ENCODE assay signal across 9 mouse cellular contexts in the genomic region with DNA sequence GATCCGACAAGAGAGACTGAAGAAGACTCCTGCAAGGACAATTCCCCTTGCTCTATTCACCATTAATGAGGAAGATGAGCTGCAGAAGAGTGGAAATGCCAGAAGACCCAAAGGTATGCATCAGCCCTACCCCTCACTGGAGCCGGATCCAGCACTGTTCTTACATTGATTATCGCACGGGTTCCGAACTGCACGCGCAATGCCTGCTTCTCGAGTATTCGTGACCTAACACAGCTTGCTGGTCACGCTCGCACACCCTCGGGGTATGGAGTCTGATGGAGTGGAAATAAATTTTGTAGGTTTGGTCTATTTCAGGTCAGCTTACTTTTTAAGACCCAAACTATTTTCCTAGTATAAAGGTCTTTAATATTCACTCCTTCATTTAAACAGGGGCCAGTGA. TPM values are rescaled to one million over a fixed set of nuclear protein-coding genes. Genes with fewer than 3 reads are reported as not detected.
DNase-seq lines count a peak whose midpoint lies in the region; ATAC-seq and TF ChIP-seq lines count a peak whose summit lies in the region.
"Had no signal": no experiment of that assay in that cellular context is flagged by ENCODE, and none has a peak within 500 bp of the region (broad histone marks: within the 10 kb centered on the region; RNA-seq: fewer than 3 reads in every experiment).

No protein-coding gene starts in this region.

- H3K27me3 ChIP-seq in embryonic facial prominence, embryonic 15.5 days, result no peaks in the 10 kb centered on the region
- no peaks in the 10 kb centered on the region for H3K27me3 ChIP-seq in neural tube, embryonic 13.5 days
- H3K27me3 ChIP-seq in lung, postnatal 0 days (replicated peaks; ENCODE audit: insufficient read depth, low read length), result no peaks in the 10 kb centered on the region

- WGBS in embryonic facial prominence, embryonic 15.5 days, result 50% methylated on average over 12 of the region's 12 CpGs
- 55% methylated on average over 12 of the region's 12 CpGs for WGBS in neural tube, embryonic 13.5 days
- 71% methylated on average over 12 of the region's 12 CpGs for WGBS in lung, postnatal 0 days

- H3K4me1 ChIP-seq in embryonic facial prominence, embryonic 15.5 days, result peaks cover 26% of the 10 kb centered on the region
- peaks cover 20% of the 10 kb centered on the region for H3K4me1 ChIP-seq in neural tube, embryonic 13.5 days (replicated peaks)
- H3K4me1 ChIP-seq in lung, postnatal 0 days (ENCODE audit: insufficient read depth, low read depth, low read length), result peaks cover 2% of the 10 kb centered on the region; the same call in 1 of the 2 replicates

- H3K4me3 ChIP-seq in layer of hippocampus, adult 2 months, result peak overlapping the region; percentile 65
- no peak overlapping the region for H3K4me3 ChIP-seq in embryonic facial prominence, embryonic 15.5 days (replicated peaks)
- peak overlapping the region; percentile 30 for H3K4me3 ChIP-seq in neural tube, embryonic 13.5 days
- no peak overlapping the region for H3K4me3 ChIP-seq in lung, postnatal 0 days (ENCODE audit: low read depth, low read length)

- no peak overlapping the region for H3K9ac ChIP-seq in embryonic facial prominence, embryonic 15.5 days
- peak overlapping the region; percentile 31; the same call in 1 of the 2 replicates for H3K9ac ChIP-seq in neural tube, embryonic 13.5 days
- H3K9ac ChIP-seq in lung, postnatal 0 days (replicated peaks; ENCODE audit: low read depth), result no peak overlapping the region

- H3K27ac ChIP-seq in layer of hippocampus, adult 2 months, result peak overlapping the region; percentile 96
- 0 out of 2 replicates have a peak overlapping the region, but pooled peaks have one; percentile 77 for H3K27ac ChIP-seq in embryonic facial prominence, embryonic 15.5 days (replicated peaks)
- peak overlapping the region; percentile 50; the same call in 1 of the 2 replicates for H3K27ac ChIP-seq in neural tube, embryonic 13.5 days (replicated peaks)
- no peak overlapping the region for H3K27ac ChIP-seq in lung, postnatal 0 days (ENCODE audit: low read length)

- DNase-seq in layer of hippocampus, adult 2 months (ENCODE audit: low spot score in 2 of 2), result no peak
- no peak for DNase-seq in layer of hippocampus, adult 9-11 months
- peak; percentile 70 for DNase-seq in kidney, adult 9 months
- DNase-seq in lung, postnatal 0 days (ENCODE audit: low spot score), result no peak
- no peak for DNase-seq in right cerebral cortex, postnatal 4 days
- DNase-seq in B cell, adult 2 months, result no peak

- TF ChIP-seq CTCF in layer of hippocampus, adult 2 months (conservative IDR thresholded peaks at IDR 0.05), result no peak
- no peak for TF ChIP-seq CTCF in lung, postnatal 0 days (IDR thresholded peaks at IDR 0.05)

- H3K9me3 ChIP-seq in embryonic facial prominence, embryonic 15.5 days (replicated peaks), result no peaks in the 10 kb centered on the region
- no peaks in the 10 kb centered on the region for H3K9me3 ChIP-seq in neural tube, embryonic 13.5 days
- H3K9me3 ChIP-seq in lung, postnatal 0 days (ENCODE audit: low read length), result no peaks in the 10 kb centered on the region
- H3K9me3 ChIP-seq: megakaryocyte, embryonic 14.5 days had no signal

- ATAC-seq in embryonic facial prominence, embryonic 15.5 days (ENCODE audit: insufficient number of reproducible peaks, low FRiP score, low TSS enrichment, low read depth), result no peak
- peak; percentile 37 for ATAC-seq in neural tube, embryonic 13.5 days (ENCODE audit: low read depth)
- ATAC-seq in lung, postnatal 0 days, result no peak

- peak overlapping the region; percentile 55 for H3K4me2 ChIP-seq in embryonic facial prominence, embryonic 15.5 days (replicated peaks)
- peak overlapping the region; percentile 53 for H3K4me2 ChIP-seq in neural tube, embryonic 13.5 days
- no peak overlapping the region for H3K4me2 ChIP-seq in lung, postnatal 0 days (replicated peaks; ENCODE audit: low read depth, low read length)

- TF ChIP-seq EP300 in lung, postnatal 0 days (IDR thresholded peaks at IDR 0.05), result no peak

- no peaks in the 10 kb centered on the region for H3K36me3 ChIP-seq in embryonic facial prominence, embryonic 15.5 days
- H3K36me3 ChIP-seq in neural tube, embryonic 13.5 days, result no peaks in the 10 kb centered on the region
- no peaks in the 10 kb centered on the region for H3K36me3 ChIP-seq in lung, postnatal 0 days (ENCODE audit: insufficient read depth, low read length)

RNA-seq across cellular contexts. Expression of gene Map7, which starts 22.9 kb away (rescaled TPM):
- total RNA-seq in layer of hippocampus, adult 2 months (2021), result 100 to 1,000 TPM; 109 to 127 TPM
- 17.5 and 18.4 TPM in 2 replicates for polyA plus RNA-seq in embryonic facial prominence, embryonic 15.5 days (2015; fragmentation: Nextera tagmentation; extraction: Ambion mirVana)
- 15.3 and 17.8 TPM in 2 replicates for polyA plus RNA-seq in neural tube, embryonic 13.5 days (2015; fragmentation: Nextera tagmentation; extraction: Ambion mirVana)
- 12.9 and 14.4 TPM in 2 replicates for polyA plus RNA-seq in lung, postnatal 0 days (2015; fragmentation: Nextera tagmentation; extraction: Ambion mirVana)

Comparison
In these comparisons a context has a peak if more than half of its experiments do, and no peak if none do; other contexts are left out.
1. H3K4me3 ChIP-seq: peak in layer of hippocampus, adult 2 months (single experiment) and neural tube, embryonic 13.5 days (single experiment); none in embryonic facial prominence, embryonic 15.5 days (single experiment) and lung, postnatal 0 days (single experiment).